Mouse (Mus musculus) c-Kit-positive CD71-negative TER-119-negative erythroid progenitor cells, embryonic 14.5 days (primary cell): ENCODE results near the gene Pde4d.

ENCODE experiments used
- DNase-seq: peaks from one replicate; pipeline ENCODE4 v3.0.0-alpha.2; 2013; ENCODE audit warnings: low read depth

Pde4d gene

GRCm38 (mm10) chr13:109659103-109659502, 1209.4 kb downstream of the Pde4d start:
- DNase-seq, result no peak

DNA sequence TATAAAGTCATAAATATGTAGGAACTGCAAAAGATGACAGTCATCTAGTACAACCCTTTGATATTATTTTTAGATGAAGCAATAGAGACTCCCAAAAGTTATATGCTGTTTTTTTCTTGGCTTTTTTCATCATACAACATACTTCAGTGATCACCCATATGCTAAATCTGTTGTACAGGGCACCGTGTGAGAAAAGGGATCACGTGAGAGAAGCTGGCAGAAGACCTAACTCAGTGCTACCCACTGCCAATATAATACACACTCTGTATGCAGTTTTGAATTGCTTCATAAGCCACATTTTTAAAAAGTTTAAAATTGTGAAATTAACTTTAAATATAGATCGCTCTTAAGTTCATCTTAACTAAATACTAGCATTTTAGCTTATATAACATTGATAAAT, 1211.6 kb downstream of the Pde4d start:
- no peak for DNase-seq

GRCm38 (mm10) chr13:109662099-109662498, 1212.4 kb downstream of the Pde4d start:
- DNase-seq, result no peak

GRCm38 (mm10) chr13:109662731-109663130, 1213.0 kb downstream of the Pde4d start:
- DNase-seq, result no peak

DNA sequence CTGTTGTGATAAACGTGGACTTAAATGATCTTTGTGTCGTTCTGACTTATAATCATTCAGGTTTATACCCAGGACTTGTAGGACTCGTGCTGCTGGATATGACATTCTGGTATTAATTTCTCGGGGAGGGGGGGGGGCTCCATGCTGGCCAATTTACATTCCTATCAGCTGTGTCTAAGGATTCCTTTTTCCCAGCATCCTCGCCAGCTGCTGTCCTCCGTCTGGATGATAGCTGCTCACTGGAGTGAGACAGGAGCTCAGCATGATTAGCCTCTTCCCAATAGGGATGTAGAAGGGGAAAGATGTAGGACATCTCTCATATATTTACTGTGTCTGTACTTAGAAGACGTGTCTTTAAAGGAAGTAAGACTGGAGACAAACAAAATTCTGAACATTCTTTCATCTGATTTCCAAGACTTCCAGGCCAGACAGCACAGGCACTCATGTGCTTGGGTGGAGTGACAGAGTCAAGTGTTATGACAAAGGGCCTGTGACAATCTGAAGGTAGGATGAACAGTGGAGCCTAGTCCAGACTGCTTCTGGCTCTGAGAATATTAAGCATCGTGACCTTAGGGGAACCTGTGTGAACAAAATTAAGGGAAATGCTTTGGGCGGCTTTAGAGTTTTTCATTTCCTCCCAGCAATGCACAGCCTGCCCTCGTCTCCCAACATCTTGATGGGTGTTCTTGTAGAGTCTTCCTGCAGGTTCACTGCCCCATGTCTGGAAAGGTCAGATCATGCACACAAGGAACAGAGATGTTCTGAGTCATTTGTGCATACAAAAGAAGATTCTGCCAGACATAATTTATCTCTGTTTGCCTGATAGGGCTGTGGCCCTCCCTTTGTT, 1215.4 kb downstream of the Pde4d start:
- no peak for DNase-seq

DNA sequence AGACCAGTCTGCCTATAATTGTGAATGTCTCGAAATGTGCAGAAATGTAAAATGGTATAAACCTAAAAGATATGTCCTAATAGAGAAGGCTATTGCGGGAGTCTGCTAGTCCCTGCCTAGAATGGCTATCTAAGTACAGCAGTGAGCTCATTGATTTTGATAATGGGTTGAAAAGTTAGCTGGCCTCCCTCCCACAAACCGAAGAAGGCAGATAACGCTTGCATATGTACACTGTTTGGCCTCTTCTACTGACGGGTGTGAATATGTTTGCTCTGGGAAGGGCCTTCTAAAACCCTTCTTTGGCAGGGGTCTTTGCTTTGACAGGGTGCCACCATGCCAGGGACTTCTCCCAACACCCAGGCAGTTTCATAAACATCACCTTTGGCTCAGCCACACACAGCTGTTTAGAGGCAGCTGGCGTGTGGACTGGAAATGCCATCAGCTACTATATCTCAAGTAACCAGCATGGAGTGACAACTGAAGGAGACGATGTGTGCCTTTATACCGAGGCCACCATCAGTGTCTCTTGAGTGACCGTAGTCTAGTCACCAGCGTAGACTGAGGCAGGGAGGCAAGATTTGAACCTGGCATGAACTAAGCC, 1216.2 kb downstream of the Pde4d start:
- DNase-seq, result no peak

- DNase-seq, result no peak
Measured at GRCm38 (mm10) chr13:109669965-109670364, 1220.2 kb downstream of the Pde4d start.

DNA sequence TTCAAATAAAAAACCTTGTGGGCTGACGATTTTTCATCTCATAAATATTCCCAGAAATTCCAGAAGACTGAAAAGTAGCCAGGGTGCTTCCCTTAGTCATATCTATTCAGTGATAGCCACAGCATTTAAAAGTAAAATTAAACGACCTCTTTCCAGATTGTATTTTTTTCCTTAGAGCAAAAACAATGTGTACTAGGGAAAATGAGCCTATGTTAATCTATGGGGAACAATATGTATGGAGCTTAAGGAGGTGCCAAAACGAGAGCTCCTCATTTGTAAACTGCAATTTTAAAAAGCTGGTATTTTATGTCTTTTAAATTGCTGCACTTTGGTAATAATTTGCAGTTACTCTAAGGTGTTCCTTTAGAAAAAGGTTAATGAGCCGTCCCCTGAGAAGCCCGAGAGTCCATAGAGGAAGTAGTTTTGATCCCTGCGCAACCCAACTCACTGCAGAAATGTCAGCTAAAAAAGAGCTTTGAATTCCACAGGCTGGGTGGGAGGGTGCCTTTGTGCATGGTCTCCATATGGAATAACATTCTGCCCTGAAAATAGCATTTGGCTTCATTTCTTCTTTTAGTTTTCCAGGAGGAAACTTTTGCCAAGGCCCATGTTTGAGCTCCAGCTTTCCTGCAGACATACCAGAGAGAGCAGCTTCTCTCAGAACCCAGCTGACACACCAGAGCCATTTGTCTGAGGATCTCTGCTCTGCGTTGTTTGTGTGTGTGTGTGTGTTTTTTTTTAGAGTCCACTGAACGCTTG, 1222.0 kb downstream of the Pde4d start:
- DNase-seq, result no peak

GRCm38 (mm10) chr13:109677047-109677446, 1227.3 kb downstream of the Pde4d start:
- DNase-seq, result no peak

- DNase-seq, result no peak
Measured at GRCm38 (mm10) chr13:109677617-109678016, 1227.9 kb downstream of the Pde4d start.

- DNase-seq, result no peak
Measured at GRCm38 (mm10) chr13:109678991-109679390, 1229.2 kb downstream of the Pde4d start.

DNA sequence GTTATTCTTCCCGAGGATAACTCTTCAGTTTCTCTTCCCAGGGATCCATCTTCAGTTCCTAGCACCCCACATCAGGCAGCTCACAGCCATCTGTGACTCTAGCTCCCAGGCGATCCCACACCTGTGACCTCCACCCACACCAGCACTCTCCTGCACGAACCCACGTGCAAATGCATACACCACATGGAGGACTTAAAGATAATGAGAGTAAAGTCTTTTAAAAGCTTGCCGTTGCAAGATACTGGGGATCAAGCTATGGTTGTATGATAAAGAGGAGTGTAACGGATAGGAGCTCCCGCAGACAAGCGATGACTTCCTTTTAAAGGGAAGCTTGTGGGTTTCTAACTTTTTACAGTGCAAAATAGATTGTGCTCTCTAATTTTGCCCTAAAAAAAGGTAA, 1230.5 kb downstream of the Pde4d start:
- DNase-seq, result no peak

- DNase-seq, result no peak
Measured at GRCm38 (mm10) chr13:109681699-109682293, 1232.0 kb downstream of the Pde4d start.

DNA sequence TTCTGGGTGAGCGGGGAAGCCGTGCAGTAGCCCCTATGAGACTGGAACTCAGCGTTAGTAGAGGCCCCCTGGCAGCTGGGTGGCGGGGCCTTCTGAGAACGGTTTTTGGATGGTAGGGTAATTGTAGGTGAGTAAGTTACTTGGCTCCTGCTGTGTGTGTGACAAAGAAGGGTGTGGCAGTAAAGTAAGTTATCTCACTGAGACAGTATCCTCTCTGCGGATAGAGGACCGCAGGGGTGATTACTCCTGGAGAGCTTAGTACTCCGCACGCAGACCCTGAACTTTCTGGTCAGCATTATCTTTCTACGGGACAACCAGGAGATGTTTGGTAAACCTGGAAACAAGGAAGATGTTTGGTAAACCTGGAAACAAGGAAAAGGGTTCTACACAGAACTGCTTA, 1233.3 kb downstream of the Pde4d start:
- no peak for DNase-seq

DNA sequence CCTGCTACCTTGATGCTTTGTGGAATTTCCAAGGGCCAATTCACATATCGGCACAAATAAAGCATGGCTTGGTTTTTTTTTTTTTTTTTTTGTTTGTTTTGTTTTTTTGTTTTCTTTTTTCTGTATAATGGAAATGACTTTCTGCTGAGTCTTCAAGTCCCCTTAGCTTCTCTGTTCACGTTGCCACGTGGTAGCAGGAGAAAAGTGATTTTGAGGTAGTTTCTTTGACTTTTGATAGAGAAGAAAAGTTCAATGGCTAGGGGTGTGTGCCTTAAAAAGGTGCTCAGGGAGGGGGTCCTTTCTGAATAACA, 1235.2 kb downstream of the Pde4d start:
- no peak for DNase-seq

GRCm38 (mm10) chr13:109685296-109686115, 1235.8 kb downstream of the Pde4d start:
- peak; percentile 34 for DNase-seq

DNA sequence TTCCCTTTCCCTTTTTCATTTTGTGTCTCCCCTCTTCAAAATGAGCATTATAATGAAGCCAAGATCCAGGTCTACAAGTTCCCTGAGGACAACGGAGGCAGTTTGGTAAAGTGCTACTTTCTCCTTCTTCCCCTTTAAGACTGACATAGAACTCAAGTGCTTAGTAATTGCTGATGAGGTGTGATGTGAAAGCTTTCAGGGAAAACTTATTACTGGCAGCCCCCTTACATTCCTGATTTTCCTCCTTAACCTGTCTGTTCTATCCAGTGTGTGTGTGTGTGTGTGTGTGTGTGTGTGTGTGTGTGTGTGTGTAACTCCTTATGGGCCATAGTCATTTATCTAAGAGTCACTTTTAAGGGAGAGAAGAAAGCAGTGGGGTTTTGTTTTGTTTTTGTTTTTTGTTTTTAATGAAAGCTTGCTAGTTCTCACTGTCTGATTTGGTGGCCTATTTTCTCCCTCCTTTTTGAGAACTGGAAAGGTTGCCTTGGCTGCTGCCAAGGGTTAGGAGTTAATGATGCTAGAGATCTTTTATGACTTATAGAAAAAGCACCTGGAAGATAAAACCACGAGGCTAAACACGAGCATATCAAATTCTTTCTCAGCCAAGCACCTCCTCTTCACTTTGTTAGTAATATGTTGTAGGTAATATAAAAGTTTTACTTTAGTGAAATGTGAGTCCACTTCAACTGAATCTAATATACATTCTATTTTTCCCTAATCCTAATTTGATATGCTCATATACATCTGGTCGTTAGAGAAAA, 1236.5 kb downstream of the Pde4d start:
- DNase-seq, result no peak

GRCm38 (mm10) chr13:109686906-109687305, 1237.2 kb downstream of the Pde4d start:
- no peak for DNase-seq

GRCm38 (mm10) chr13:109688195-109688594, 1238.4 kb downstream of the Pde4d start:
- DNase-seq, result no peak

- DNase-seq, result no peak
Measured at GRCm38 (mm10) chr13:109689176-109689575, 1239.4 kb downstream of the Pde4d start.

DNA sequence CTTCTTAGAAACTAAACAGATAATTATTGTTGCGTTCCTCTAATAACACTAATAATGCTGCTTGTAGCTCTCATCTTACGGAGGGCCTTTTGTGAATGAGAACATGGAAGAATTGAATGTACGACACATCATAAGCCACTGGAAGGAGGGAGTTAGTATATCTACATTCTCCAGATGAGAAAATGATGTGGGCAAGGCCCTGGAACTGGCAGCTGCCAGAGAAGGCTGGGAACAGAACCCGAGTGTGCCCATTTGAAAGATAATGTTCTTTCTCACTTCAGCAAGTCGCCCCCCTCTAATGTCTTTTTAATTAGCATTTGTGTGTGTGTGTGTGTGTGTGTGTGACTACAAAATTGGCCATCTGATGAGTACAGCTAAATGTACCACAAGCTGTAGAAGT, 1240.8 kb downstream of the Pde4d start:
- no peak for DNase-seq
